Mouse (Mus musculus) hindbrain, embryonic 12.5 days (tissue): Measurements from ENCODE around the gene Dynlt1a. TPM values are rescaled to one million over a fixed set of nuclear protein-coding genes. Genes with fewer than 3 reads are reported as not detected.
"Not testable (repeated sequence)": the region's sequence is repeated elsewhere in the genome, so short reads cannot be mapped to it uniquely, and the experiment has no call there.

Source experiments
- ATAC-seq: fragments of 200-750 bp; cut with Nextera tagmentation; 2 replicates; pipeline ENCODE4 v1.8.0; 2017; ENCODE audit warnings: moderate TSS enrichment; ENCODE audit not compliant: low FRiP score
- H3K27ac ChIP-seq: fragments of 300-500 bp; sonication (generic); 2 replicates; pipeline ENCODE4 v1.5.1; 2016; ENCODE audit warnings: mild to moderate bottlenecking
- H3K27me3 ChIP-seq: fragments of 300-500 bp; sonication (generic); 2 replicates; pipeline ENCODE4 v1.6.1; 2016; ENCODE audit warnings: mild to moderate bottlenecking
- H3K36me3 ChIP-seq: fragments of 300-500 bp; sonication (generic); 2 replicates; pipeline ENCODE4 v1.6.1; 2016; ENCODE audit warnings: mild to moderate bottlenecking
- H3K4me1 ChIP-seq: fragments of 300-500 bp; sonication (generic); 2 replicates; pipeline ENCODE4 v1.6.1; 2016
- H3K4me2 ChIP-seq: fragments of 300-500 bp; sonication (generic); replicated peaks from 2 replicates; pipeline ENCODE4 v1.6.1; 2016; ENCODE audit warnings: mild to moderate bottlenecking
- H3K4me3 ChIP-seq: fragments of 300-500 bp; sonication (generic); 2 replicates; pipeline ENCODE4 v1.5.1; 2016; ENCODE audit warnings: mild to moderate bottlenecking
- H3K9ac ChIP-seq: fragments of 300-500 bp; sonication (generic); 2 replicates; pipeline ENCODE4 v1.6.1; 2016; ENCODE audit warnings: mild to moderate bottlenecking, moderate library complexity
- H3K9me3 ChIP-seq: fragments of 300-500 bp; sonication (generic); replicated peaks from 2 replicates; pipeline ENCODE4 v1.6.1; 2016; ENCODE audit warnings: mild to moderate bottlenecking
- WGBS: fragments of 180-500 bp; shearing (Covaris S2); methylation state at CpG from one replicate; pipeline ENCODE4 v1.1.7; 2016; 5-methylcytosine and 5-hydroxymethylcytosine counted together
- polyA plus RNA-seq: library from polyadenylated mRNA; unstranded; fragments of >200 nt; fragmentation: Nextera tagmentation; extraction: Ambion mirVana; gene quantifications from 2 replicates; pipeline ENCODE4 v1.2.1, GENCODE M21; 2016

Dynlt1a gene
- polyA plus RNA-seq, 1 experiment from 2014 or later, result 35.5 TPM

GRCm38 (mm10) chr17:6279205-6279604, 38.1 kb downstream of the Dynlt1a start:
- not testable (repeated sequence) for H3K9me3 ChIP-seq, H3K27ac ChIP-seq, H3K4me3 ChIP-seq, H3K36me3 ChIP-seq, H3K9ac ChIP-seq, H3K4me2 ChIP-seq, H3K4me1 ChIP-seq, H3K27me3 ChIP-seq, ATAC-seq
- 77% methylated on average over 8 of the region's 8 CpGs for WGBS

GRCm38 (mm10) chr17:6274693-6275092, 42.6 kb downstream of the Dynlt1a start:
- H3K27ac ChIP-seq, H3K9me3 ChIP-seq, H3K27me3 ChIP-seq, H3K4me2 ChIP-seq, H3K4me3 ChIP-seq, H3K9ac ChIP-seq, ATAC-seq, H3K4me1 ChIP-seq, H3K36me3 ChIP-seq: not testable (repeated sequence)
- 93% methylated on average over 4 of the region's 6 CpGs for WGBS

GRCm38 (mm10) chr17:6271970-6272369, 45.3 kb downstream of the Dynlt1a start:
- H3K4me1 ChIP-seq, H3K9me3 ChIP-seq, H3K27ac ChIP-seq, H3K9ac ChIP-seq, H3K4me2 ChIP-seq, ATAC-seq, H3K27me3 ChIP-seq, H3K4me3 ChIP-seq, H3K36me3 ChIP-seq: not testable (repeated sequence)
- 93% methylated on average over 6 of the region's 6 CpGs for WGBS

GRCm38 (mm10) chr17:6270840-6271239, 46.5 kb downstream of the Dynlt1a start:
- H3K36me3 ChIP-seq, H3K9me3 ChIP-seq, H3K4me1 ChIP-seq, H3K27me3 ChIP-seq, H3K27ac ChIP-seq: not testable (repeated sequence)
- Histone ChIP-seq H3K4me2 (peak overlapping the region; percentile 59), H3K9ac (peak overlapping the region; percentile 64), H3K4me3 (peak overlapping the region; percentile 54)
- 0 out of 2 replicates have a peak, but pooled peaks have one; percentile 3 for ATAC-seq
- WGBS, result 1% methylated on average over 24 of the region's 25 CpGs

- ATAC-seq, result peak; percentile 85
- peak overlapping the region; percentile 59 for H3K4me2 ChIP-seq
- H3K36me3 ChIP-seq, H3K4me1 ChIP-seq, H3K9me3 ChIP-seq, H3K27me3 ChIP-seq, H3K27ac ChIP-seq: not testable (repeated sequence)
- WGBS, result 2% methylated on average over 68 of the region's 84 CpGs
- peak overlapping the region; percentile 54 for H3K4me3 ChIP-seq
- peak overlapping the region; percentile 64 for H3K9ac ChIP-seq
Measured at GRCm38 (mm10) chr17:6269876-6270831, 47.1 kb downstream of the Dynlt1a start.

- H3K27ac ChIP-seq, H3K9me3 ChIP-seq, H3K4me1 ChIP-seq, H3K9ac ChIP-seq, H3K27me3 ChIP-seq, H3K36me3 ChIP-seq: not testable (repeated sequence)
- peak; percentile 47; the same call in 1 of the 2 replicates for ATAC-seq
- H3K4me2 ChIP-seq, result peak overlapping the region; percentile 50
- 3% methylated on average over 16 of the region's 20 CpGs for WGBS
- peak overlapping the region; percentile 25 for H3K4me3 ChIP-seq
Measured at GRCm38 (mm10) chr17:6257070-6257456, 60.2 kb downstream of the Dynlt1a start.

GRCm38 (mm10) chr17:6256400-6257069, 60.8 kb downstream of the Dynlt1a start, which contains the start of gene Tmem181a:
Gene Tmem181a, plus strand, starts transcription at chr17:6256860.
- WGBS, result 3% methylated on average over 6 of the region's 51 CpGs
- H3K9ac ChIP-seq, H3K27me3 ChIP-seq, H3K36me3 ChIP-seq, H3K27ac ChIP-seq, H3K4me1 ChIP-seq, H3K9me3 ChIP-seq: not testable (repeated sequence)
- peak; percentile 73 for ATAC-seq
- peak within 1 kb of the TSS; percentile 25 for H3K4me3 ChIP-seq
- peak within 1 kb of the TSS; percentile 50 for H3K4me2 ChIP-seq

Other genes with a start within 250 kb of the Dynlt1a start
- gene Serac1, start 237.8 kb downstream of the Dynlt1a start, polyA plus RNA-seq, result 10.8 and 12.8 TPM in 2 replicates
- 155 and 160 TPM in 2 replicates for gene Gtf2h5, start 237.7 kb downstream of the Dynlt1a start, polyA plus RNA-seq
- 132 and 142 TPM in 2 replicates for gene Tulp4, start 211.1 kb downstream of the Dynlt1a start, polyA plus RNA-seq
- 35.1 and 37.5 TPM in 2 replicates for gene Tmem181a, start 60.6 kb downstream of the Dynlt1a start, polyA plus RNA-seq
- gene Dynlt1b, start 112.6 kb upstream of the Dynlt1a start, polyA plus RNA-seq, result 850 and 876 TPM in 2 replicates